Mouse (Mus musculus) megakaryocyte, adult 5-6 weeks (primary cell): ENCODE data around the gene Psmd14. TPM values are rescaled to one million over a fixed set of nuclear protein-coding genes. Genes with fewer than 3 reads are reported as not detected.
A peak's percentile ranks its signal among the peaks of the same experiment; 100 is the strongest.

ENCODE experiments used
- ATAC-seq: 2 replicates; pipeline ENCODE4 v1.8.0; 2016; ENCODE audit warnings: mild to moderate bottlenecking, inconsistent platforms; ENCODE audit not compliant: poor library complexity, severe bottlenecking
- total RNA-seq, 2 experiments: library from RNA; stranded (forward) in 1 of 2; stranded (reverse) in 1 of 2; fragments of 153-499, 151-499 nt in 1 of 2; fragments of 221-1000, 200-1000 nt in 1 of 2; gene quantifications; 2 replicates each; pipeline versions ENCODE4 v1.2.3 to v1.2.4; 2015 to 2017

Gene Psmd14
- total RNA-seq, 2 experiments from 2014 or later: 148 to 177 TPM

DNA sequence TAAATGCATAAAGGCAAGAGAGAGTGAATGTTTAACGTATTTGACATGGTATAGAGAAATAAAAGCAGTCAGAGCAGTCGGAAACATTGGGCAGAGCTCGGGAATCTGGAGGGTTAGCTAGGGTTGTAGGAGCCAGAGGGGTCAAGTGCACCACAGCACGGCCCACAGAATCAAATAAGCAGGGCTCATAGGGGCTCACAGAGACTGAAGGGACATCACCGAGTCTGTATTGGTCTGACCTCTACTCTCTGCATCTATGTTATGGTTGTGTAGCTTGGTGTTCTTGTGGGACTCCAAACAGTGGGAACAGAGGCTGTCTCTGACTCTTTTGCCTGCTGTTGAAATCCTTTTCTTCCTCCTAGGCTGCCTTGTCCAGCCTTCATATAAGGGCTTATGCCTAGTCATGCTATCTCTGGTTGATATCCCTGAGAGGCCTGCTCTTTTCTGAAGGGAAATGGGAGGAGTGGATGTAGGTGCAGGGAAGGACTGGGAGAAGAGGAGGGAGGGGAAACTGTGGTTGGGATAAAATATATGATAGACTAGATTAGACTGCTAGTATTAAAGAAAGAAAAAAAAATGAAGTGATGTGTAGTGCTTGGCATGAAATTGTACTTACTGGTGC lies 47.9 kb downstream of the Psmd14 start:
- no peak for ATAC-seq

DNA sequence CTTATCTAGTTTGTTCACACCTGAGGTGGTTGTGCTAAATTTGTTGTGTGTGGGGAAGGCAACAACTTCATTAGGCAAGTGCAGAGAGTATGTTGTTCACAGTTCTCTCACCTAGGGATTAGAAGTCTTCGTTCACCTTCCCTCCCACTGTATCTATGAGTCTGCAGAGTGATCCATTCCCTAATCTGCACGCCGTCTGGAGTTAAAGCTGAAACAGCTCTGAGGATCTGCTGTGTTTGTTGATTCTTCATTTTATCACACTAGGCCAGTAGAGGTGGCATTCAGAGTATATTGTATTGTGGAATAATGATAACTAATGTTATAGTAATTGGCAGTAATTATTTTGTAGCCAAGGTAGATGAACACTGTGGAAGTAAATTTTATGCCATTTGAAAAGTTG lies 48.5 kb downstream of the Psmd14 start:
- ATAC-seq: no peak

DNA sequence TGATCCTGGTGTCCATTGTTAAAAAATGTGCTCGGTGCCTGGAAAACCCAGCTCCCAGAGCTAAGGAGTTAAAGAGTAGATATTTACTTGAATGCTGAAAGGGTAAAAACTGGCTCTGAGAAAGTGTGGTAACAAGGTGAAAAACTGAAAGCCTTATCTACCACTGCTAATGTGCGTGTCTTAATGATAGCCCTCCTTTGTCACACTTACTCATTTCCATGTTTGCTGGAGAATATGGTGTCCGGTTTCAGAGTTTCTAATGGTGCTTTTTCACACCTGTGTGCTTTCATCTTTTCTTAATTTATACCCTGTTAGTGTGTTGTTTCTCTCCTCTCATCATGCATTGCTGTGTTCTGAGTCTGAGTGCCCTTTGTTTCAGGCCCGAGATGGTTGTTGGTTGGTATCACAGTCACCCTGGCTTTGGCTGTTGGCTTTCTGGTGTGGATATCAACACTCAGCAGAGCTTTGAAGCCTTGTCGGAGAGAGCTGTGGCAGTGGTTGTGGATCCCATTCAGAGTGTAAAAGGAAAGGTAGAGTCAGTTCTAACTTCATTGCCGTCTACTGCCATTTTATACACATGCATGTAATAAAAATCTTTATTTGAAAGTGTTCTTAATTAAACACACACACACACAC lies 53.1 kb downstream of the Psmd14 start:
- no peak for ATAC-seq

DNA sequence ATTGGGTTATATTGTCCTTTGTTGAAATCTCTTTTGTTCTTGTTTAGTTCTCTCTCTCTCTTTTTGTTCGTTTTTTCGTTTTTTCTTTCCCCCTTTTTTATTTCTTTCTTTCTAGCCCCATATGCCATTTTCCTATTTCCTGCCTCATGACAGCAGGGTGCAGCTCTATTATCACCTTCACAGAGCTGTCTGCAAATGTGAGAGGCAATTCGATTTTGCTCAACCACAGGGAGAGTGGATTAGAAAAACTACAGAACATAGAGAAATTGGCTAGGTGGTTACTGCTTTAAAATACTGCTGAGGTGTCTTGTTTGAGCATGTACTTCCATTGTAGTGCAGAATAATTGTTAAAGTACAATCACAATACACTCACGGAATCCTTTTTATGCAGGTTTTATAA lies 54.0 kb downstream of the Psmd14 start:
- no peak for ATAC-seq

DNA sequence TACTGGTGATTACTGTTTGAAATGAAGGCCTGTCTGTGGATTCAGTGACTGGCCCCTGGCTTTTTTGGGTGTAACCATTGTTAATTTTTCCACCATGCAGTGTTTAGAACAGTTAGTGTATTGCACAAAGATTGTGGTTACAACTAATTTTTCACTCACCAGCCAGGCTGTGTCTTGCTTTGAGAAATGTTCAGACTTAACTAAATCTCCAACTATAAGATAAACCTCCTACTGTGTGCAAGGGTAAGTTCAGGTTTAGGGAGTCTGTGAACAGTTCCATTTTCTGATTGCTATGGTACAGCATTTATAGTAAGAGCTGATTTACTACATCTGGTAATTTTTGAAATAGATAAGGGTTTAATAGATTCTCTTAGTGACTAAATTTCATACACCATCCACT lies 69.3 kb downstream of the Psmd14 start:
- ATAC-seq: no peak

DNA sequence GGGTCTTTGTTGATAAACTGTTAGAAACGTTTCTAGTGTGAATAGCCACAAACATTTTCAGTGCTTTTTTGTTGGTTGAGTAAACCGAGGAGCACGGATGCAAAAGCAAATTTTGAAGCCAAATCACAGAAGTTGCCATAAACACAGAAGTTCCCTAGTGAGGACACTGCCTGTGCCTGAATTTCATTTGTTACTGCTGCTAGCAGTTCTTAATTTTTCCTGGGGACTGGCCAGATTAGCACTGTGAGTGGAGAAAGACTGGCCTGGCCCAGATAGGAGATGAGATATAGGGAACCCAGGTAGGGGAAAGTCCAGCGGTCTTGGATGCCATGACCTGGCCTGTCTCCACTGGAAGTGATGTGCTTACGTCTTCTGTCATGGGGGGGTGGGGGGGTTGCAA lies 83.5 kb downstream of the Psmd14 start:
- ATAC-seq: no peak

DNA sequence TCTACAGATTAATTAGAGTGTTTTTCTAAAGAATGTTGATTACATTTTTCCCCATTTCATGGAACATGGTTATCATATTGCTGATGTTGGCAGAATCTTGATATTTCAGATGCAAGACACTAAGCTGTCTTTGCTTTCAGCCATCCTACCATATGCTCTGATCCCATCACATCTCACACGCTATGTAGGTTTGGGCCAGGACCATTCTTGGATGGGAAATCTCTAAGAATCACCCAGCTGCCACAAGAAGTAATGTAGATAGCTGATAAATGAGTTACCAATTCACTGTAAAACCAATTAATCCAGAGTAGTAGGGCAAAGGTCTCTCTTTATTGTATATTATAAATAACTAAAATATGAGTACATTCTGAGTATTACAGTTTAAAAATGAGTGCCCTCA lies 86.6 kb downstream of the Psmd14 start:
- ATAC-seq: no peak

DNA sequence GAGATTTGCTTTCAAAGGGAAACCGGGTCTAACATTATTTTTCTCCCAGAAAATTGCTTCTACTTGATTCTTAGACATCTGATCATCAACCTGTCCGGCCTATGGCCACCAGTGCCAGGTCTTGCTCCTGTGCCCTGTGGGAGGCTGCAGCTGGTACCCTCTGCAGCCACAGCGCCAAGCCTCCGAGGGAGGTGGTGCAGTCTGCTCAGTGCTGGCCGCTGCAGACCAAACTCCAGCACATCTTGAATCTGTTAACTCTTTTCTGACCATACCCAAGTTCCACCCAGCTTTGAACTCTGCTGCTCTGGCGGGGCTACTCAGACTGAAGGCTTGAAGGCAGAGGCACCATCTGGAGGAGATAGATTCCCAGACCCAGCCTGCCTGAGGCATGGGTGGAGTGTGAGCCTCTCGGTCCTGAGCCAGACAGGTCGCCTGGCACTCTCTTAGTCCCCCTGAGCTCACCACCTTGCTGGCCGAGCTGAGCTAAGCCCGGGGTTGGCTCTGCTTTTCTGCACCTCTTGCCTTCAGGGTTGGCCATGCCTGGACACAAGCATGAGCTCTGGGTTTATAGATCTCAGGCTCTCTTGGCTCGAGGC lies 91.3 kb downstream of the Psmd14 start, which contains the start of gene Tbr1:
Tbr1 (plus strand) TSS at position 275 of the 596 bp plus-strand sequence.
- ATAC-seq: no peak

DNA sequence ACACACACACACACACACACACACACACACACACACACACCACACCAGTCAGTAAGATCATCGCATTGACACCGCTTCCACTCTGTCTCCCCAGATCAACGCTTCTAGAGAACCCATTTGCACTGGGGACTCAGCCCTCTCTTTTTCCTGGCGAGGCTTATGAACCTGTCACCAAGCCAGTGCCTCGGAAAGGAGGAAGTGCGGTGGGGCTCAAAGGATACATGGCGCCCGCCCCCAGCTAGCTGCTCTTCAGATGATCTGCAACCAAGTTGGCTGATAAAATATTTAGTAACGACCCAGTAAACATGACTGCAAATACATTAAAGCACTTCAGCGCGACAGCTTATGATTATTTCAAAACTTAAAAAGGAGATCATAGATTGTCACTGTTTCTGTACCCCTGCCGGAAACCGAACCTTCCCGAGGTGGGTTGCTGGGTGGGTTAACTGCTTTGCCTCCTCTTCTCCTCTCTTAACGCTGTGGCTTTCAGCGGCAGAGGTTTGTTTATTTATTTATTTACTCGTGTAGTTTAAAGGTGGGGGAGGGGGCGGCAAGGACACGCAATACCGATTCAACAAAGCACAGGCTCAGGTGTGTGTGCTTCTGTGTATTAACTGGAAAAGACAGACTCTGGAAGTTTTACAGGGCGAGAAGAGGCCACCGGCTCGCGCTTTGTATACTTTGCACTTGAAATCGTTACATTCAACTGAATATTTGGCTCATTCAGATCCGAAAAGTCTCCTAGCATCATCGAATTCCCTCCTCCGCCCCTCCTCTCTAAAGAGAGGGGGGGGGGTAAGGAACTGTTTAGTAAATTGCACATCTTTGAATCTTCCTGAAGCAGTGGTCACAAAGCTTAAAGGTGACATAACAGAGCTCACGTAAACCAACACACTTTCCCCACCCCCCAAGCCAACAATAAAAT lies 92.2 kb downstream of the Psmd14 start:
- peak; percentile 47 for ATAC-seq

DNA sequence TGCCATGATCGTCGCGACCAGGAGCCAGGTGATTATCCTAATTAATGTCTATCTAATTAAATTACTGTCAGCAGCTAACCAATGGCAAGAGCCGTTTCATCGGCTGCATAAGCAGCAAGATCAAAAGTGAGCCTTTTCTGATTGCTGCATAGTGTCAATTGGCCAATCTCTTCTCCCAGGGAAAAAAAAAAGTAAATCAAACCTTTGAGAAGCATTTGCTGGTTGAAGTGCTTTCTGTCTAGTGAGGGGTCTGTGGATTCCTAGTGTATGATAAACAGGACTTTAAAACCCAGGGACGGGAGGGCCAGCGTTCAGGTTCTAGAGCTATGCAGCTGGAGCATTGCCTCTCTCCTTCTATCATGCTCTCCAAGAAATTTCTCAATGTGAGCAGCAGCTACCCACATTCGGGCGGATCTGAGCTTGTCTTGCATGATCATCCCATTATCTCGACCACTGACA lies 92.9 kb downstream of the Psmd14 start:
- ATAC-seq: no peak

DNA sequence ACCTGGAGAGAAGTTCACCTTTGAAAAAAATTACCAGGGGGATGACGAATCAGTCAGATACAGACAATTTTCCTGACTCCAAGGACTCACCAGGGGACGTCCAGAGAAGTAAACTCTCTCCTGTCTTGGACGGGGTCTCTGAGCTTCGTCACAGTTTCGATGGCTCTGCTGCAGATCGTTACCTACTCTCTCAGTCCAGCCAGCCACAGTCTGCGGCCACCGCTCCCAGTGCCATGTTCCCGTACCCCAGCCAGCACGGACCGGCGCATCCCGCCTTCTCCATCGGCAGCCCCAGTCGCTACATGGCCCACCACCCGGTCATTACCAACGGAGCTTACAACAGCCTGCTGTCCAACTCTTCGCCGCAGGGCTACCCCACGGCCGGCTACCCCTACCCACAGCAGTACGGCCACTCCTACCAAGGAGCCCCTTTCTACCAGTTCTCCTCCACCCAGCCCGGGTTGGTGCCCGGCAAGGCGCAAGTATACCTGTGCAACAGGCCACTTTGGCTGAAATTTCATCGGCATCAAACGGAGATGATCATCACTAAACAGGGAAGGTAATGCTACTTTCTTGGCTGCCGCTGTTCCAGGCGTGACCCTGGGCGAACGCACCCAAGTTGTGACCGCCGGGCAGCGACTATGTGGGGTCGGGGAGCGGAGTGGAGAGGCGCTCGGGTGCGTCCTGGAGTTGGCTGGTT lies 93.5 kb downstream of the Psmd14 start:
- ATAC-seq: peak; percentile 5; the same call in 1 of the 2 replicates

DNA sequence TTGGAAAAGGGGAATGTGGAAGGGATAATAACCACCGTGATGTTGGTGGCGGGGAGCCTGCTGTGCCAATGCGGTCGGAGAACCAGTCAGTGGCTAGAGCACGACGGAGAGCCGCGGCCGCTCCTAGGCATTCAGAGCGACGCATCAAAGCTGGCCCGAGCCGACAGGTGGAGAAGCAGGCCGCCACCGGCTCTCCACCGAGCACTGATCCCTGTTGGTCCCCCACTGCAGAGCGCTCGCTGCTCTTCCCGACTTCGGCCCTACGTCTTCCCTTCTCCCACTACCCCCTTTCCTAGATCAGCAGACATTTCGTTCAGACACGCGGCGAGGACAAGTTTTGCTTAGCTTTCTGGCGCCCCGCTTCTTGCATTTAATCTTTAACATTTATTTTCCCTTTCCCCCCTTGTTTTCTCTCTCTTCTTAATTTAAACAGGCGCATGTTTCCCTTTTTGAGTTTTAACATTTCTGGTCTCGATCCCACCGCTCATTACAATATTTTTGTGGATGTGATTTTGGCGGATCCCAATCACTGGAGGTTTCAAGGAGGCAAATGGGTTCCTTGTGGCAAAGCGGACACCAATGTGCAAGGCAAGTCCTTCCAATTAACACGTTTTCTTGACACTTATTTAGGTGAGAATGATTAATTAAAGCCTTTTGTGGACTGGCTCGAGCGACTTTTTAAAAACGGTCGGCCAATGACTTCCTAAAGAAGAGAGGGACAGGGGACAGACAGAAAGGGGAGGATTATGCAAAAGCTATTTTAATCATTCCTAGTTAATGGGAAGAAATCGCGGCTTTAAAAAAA lies 94.2 kb downstream of the Psmd14 start:
- ATAC-seq: no peak

DNA sequence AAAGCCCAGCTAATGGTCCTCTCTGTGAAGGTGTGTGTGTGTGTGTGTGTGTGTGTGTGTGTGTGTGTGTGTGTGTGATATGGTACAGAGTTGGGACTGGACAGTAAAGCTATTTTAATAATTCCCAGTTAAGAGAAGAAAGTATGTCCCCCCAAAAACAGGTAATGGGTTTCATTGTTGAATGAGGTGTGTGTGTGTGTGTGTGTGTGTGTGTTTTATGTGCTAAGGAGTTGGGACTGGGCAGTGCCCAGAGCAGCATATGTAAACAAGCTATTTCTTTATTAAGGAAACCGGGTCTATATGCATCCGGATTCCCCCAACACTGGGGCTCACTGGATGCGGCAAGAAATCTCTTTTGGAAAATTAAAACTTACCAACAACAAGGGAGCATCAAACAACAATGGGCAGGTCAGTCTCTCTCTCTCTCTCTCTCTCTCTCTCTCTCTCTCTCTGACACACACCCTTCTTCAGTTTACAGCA lies 94.9 kb downstream of the Psmd14 start:
- no peak for ATAC-seq

DNA sequence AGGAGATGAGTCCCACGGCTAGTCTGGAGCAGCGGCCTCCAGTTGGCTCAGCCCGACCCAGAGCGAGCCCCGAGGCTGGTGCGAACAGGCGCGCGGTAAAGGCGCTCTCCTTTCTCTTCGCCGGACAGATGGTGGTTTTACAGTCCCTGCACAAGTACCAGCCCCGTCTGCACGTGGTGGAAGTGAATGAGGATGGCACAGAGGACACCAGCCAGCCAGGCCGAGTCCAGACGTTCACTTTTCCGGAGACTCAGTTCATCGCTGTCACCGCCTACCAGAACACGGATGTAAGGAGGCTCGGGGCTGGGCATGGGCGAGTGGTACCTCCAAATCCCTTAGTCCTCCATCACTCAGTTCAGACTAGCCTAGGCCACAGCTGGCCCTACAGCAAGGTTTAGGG lies 95.7 kb downstream of the Psmd14 start:
- ATAC-seq: 0 out of 2 replicates have a peak, but pooled peaks have one; percentile 7

DNA sequence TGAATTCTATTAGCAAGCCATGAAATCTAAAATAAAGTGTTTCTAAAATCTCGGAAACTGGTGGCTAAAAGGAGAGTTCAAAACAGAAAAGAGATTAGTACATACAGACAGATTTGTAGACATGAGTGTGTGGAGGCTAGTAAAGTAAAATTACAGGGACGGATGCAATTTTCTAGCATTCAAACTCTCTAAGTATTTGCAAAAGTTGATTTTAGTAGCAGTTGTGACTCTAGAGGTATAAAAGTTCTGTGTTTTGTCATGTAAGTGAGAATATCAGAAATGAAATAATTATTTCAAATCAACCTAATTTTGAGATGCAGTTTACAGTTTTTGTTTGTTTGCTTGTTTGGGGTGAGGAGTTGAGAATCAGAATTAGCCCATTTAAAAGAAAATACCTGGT lies 96.3 kb downstream of the Psmd14 start:
- ATAC-seq: no peak

DNA sequence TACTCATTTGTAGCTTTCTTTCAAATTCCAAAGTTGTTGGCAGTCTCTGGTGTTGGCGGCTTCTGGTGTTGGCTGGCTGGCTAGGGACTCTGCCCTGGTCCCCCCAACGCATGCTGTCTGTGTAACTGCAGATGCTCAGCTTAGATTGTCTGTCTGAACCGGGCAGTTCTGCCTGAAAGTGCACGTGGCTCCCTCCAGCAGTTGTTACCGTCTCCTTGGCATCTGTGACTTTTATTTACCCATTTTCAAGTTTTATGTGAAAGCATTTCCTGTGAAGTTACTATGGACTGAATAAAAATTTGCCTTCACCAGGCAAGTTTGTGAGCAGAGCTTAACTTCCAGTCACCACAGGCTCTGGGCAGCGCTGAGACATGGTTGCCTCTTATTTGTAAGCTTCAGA lies 97.3 kb downstream of the Psmd14 start:
- ATAC-seq: no peak

DNA sequence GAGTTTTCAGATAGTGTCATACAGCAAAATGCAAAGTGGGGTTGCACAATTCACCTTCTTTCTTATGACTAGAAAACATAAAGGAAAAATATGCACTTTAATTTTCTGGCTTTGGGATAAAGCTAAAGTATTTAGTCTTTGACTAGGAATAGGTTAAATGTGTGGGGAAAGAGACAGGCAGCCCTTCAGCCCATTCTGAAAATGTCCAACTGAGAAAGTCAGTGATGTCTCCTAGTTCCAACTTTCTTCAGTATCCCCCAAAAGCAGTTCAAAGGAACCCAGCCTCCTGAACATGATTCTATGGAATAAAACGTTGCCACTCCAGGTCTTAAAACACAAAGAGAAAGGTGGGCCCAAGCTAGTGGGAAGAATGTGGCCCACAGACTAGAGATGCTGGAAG lies 97.9 kb downstream of the Psmd14 start:
- no peak for ATAC-seq

DNA sequence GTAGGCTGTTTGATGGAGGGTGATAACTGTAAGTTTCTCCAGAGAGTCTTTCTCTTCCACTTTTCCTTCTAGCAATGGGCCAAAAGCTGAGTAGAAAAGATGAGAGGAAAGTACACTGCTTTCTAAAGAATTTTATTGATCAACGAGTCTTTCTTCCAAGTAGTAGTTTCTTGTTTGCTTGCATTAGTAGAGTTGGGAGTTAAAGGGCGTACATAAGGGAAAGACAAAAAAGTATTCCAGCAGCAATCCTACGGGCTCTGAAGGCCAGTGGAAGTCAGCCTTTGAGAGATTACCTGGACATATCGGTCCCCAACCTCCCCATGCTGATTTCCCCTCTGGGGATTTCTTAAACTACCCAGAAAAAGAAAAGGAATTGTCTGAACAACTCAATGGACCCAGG lies 99.3 kb downstream of the Psmd14 start:
- no peak for ATAC-seq

DNA sequence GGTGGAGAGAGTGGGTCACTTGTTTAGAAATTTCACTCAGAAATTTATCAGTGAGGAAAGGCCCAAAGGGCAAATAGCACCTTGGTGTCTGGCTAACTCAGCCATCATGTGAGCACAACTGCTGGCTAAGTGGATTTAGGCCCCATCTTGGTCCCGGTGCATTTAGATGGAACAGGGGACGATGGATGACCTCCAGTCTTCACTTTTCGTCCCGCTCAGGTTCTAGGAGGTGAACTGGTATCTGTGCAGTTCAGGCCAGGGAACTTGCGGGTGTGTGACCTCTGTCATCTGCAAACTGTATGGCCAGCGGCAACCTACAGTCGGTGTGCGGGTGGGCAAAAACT lies 99.6 kb downstream of the Psmd14 start:
- ATAC-seq: no peak
